10 mouse cellular contexts compared by ENCODE assay signal in the genomic region with DNA sequence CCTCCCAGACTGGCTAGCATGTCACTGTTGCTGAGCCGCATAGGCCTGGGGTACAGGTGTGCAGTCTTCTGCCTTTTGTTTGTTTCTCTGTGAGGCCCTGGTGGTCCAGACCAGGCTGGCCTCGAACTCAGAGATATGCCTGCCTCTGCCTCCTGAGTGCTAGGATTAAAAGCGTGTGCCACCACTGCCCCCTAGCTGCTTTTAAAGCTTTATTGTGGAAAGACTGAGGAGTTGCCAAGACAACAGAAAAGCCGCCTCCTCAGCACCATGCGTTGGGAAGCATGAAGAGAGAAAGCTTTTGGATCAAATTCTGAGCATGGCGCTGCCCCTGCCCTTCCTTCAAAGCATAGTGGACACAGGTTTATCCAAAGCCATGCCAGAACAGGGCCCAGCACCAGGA.
"Had no signal": no experiment of that assay in that cellular context is flagged by ENCODE, and none has a peak within 500 bp of the region (broad histone marks: within the 10 kb centered on the region; RNA-seq: fewer than 3 reads in every experiment).

No protein-coding gene starts in this region.

- H3K9me3 ChIP-seq: intestine, embryonic 15.5 days; limb, embryonic 10.5 days; neural tube, embryonic 12.5 days had no signal

- H3K27me3 ChIP-seq: intestine, embryonic 15.5 days had no signal

- H3K4me3 ChIP-seq: intestine, embryonic 15.5 days; limb, embryonic 10.5 days; neural tube, embryonic 12.5 days had no signal

- ATAC-seq: intestine, embryonic 15.5 days had no signal

- DNase-seq: kidney, postnatal 14 days; lung, postnatal 36 days; midbrain, embryonic 14.5 days; right cerebral cortex, postnatal 4 days; spleen, adult 18-20 months; thymus, adult 2 months; thymus, postnatal 25 days had no signal

- H3K4me2 ChIP-seq: intestine, embryonic 15.5 days; neural tube, embryonic 12.5 days had no signal

- H3K9ac ChIP-seq: intestine, embryonic 15.5 days; neural tube, embryonic 12.5 days had no signal

- H3K36me3 ChIP-seq: intestine, embryonic 15.5 days; limb, embryonic 10.5 days; neural tube, embryonic 12.5 days had no signal

- H3K27ac ChIP-seq: intestine, embryonic 15.5 days; limb, embryonic 10.5 days; neural tube, embryonic 12.5 days had no signal
